ENCODE assay signal across 24 mouse cellular contexts in genomic region chr6:97741427-97741826, GRCm38 (mm10).
DNase-seq lines count a peak whose midpoint lies in the region; ATAC-seq lines count a peak whose summit lies in the region.
"Had no signal": no experiment of that assay in that cellular context is flagged by ENCODE, and none has a peak within 500 bp of the region (broad histone marks: within the 10 kb centered on the region; RNA-seq: fewer than 3 reads in every experiment).

No protein-coding gene starts in this region.

- no peak overlapping the region for H3K4me2 ChIP-seq in hindbrain, embryonic 16.5 days (ENCODE audit: low read length)
- no peak overlapping the region for H3K4me2 ChIP-seq in hindbrain, embryonic 14.5 days (replicated peaks)
- H3K4me2 ChIP-seq: liver, embryonic 11.5 days; lung, embryonic 15.5 days had no signal

- 47% methylated on average over 13 of the region's 13 CpGs for WGBS in hindbrain, embryonic 16.5 days
- 50% methylated on average over 13 of the region's 13 CpGs for WGBS in hindbrain, embryonic 14.5 days
- 63% methylated on average over 13 of the region's 13 CpGs for WGBS in limb, embryonic 10.5 days

- no peaks in the 10 kb centered on the region for H3K9me3 ChIP-seq in hindbrain, embryonic 16.5 days (ENCODE audit: control insufficient read depth, low read length)
- H3K9me3 ChIP-seq in hindbrain, embryonic 14.5 days (ENCODE audit: control insufficient read depth, low read length), result no peaks in the 10 kb centered on the region
- no peaks in the 10 kb centered on the region for H3K9me3 ChIP-seq in limb, embryonic 10.5 days (replicated peaks)
- H3K9me3 ChIP-seq: embryonic facial prominence, embryonic 12.5 days; heart, embryonic 13.5 days; hindbrain, embryonic 15.5 days; kidney, embryonic 15.5 days; limb, embryonic 13.5 days; lung, embryonic 15.5 days had no signal

- peaks cover 5% of the 10 kb centered on the region; the same call in 1 of the 2 replicates for H3K4me1 ChIP-seq in hindbrain, embryonic 16.5 days (ENCODE audit: control insufficient read depth, insufficient read depth, low read depth, low read length)
- 0 out of 2 replicates have a peak, but pooled peaks cover 7% of the 10 kb centered on the region for H3K4me1 ChIP-seq in hindbrain, embryonic 14.5 days (replicated peaks; ENCODE audit: control insufficient read depth, insufficient read depth, low read length)
- peaks cover 16% of the 10 kb centered on the region for H3K4me1 ChIP-seq in limb, embryonic 10.5 days
- H3K4me1 ChIP-seq: embryonic facial prominence, embryonic 12.5 days; lung, embryonic 15.5 days had no signal

- DNase-seq in hindbrain, embryonic 14.5 days (ENCODE audit: low spot score), result no peak
- DNase-seq in ES-CJ7 (ENCODE audit: low read depth, low spot score) (peak; percentile 32), R1 (ENCODE audit: low read depth, low spot score) (peak; percentile 8)
- DNase-seq in limb, embryonic 10.5 days (ENCODE audit: low spot score), result peak; percentile 41
- DNase-seq in left cerebral cortex, postnatal 4 days, result no peak
- no peak for DNase-seq in urinary bladder, adult 2 months (ENCODE audit: low spot score)
- DNase-seq: B cell, adult 2 months; cerebellum, adult 11 months; cerebellum, adult 9-10 months; heart, postnatal 10 days; kidney, adult 18-20 months; kidney, postnatal 25 days; right cerebral cortex, postnatal 25 days; thymus, postnatal 14 days had no signal

- H3K36me3 ChIP-seq in hindbrain, embryonic 16.5 days (ENCODE audit: control insufficient read depth, insufficient read depth, low read length), result no peaks in the 10 kb centered on the region
- no peaks in the 10 kb centered on the region for H3K36me3 ChIP-seq in hindbrain, embryonic 14.5 days (replicated peaks; ENCODE audit: control insufficient read depth, insufficient read depth)
- no peaks in the 10 kb centered on the region for H3K36me3 ChIP-seq in limb, embryonic 10.5 days
- H3K36me3 ChIP-seq: embryonic facial prominence, embryonic 12.5 days; heart, embryonic 13.5 days; hindbrain, embryonic 15.5 days; kidney, embryonic 15.5 days; limb, embryonic 13.5 days; lung, embryonic 15.5 days; neural tube, embryonic 13.5 days had no signal

- no peak overlapping the region for H3K9ac ChIP-seq in hindbrain, embryonic 16.5 days (ENCODE audit: low read depth, low read length)
- H3K9ac ChIP-seq in hindbrain, embryonic 14.5 days, result no peak overlapping the region
- H3K9ac ChIP-seq: embryonic facial prominence, embryonic 12.5 days; heart, embryonic 13.5 days; hindbrain, embryonic 15.5 days; kidney, embryonic 15.5 days; lung, embryonic 15.5 days; neural tube, embryonic 13.5 days had no signal

- H3K4me3 ChIP-seq in hindbrain, embryonic 16.5 days (ENCODE audit: low read length), result no peak overlapping the region
- H3K4me3 ChIP-seq in hindbrain, embryonic 14.5 days (replicated peaks; ENCODE audit: low read length), result no peak overlapping the region
- no peak overlapping the region for H3K4me3 ChIP-seq in limb, embryonic 10.5 days
- H3K4me3 ChIP-seq: embryonic facial prominence, embryonic 12.5 days; heart, embryonic 13.5 days; hindbrain, embryonic 15.5 days; kidney, embryonic 15.5 days; lung, embryonic 15.5 days; neural tube, embryonic 13.5 days had no signal

- intact Hi-C loops in left cerebral cortex, postnatal 4 days (cut with DNase I), result loop anchor here (5.0 kb wide), 2 partner anchors 319 to 464 kb away; no protein-coding TSS in a partner anchor

- 0 out of 2 replicates have a peak, but pooled peaks have one; percentile 34 for ATAC-seq in hindbrain, embryonic 16.5 days
- ATAC-seq in hindbrain, embryonic 14.5 days (ENCODE audit: low FRiP score), result no peak
- ATAC-seq: forebrain, embryonic 14.5 days had no signal

- H3K27ac ChIP-seq in hindbrain, embryonic 16.5 days (ENCODE audit: low read depth, low read length), result no peak overlapping the region
- H3K27ac ChIP-seq in hindbrain, embryonic 14.5 days, result no peak overlapping the region
- H3K27ac ChIP-seq in limb, embryonic 10.5 days, result 0 out of 2 replicates have a peak overlapping the region, but pooled peaks have one; percentile 42
- H3K27ac ChIP-seq: embryonic facial prominence, embryonic 12.5 days; heart, embryonic 13.5 days; hindbrain, embryonic 15.5 days; kidney, embryonic 15.5 days; limb, embryonic 13.5 days; lung, embryonic 15.5 days; neural tube, embryonic 13.5 days had no signal

- H3K27me3 ChIP-seq in hindbrain, embryonic 16.5 days (replicated peaks; ENCODE audit: control insufficient read depth, insufficient read depth, low read length), result 0 out of 2 replicates have a peak, but pooled peaks cover 2% of the 10 kb centered on the region
- H3K27me3 ChIP-seq in hindbrain, embryonic 14.5 days (ENCODE audit: control insufficient read depth, insufficient read depth, low read length), result no peaks in the 10 kb centered on the region
- no peaks in the 10 kb centered on the region for H3K27me3 ChIP-seq in limb, embryonic 10.5 days (ENCODE audit: low read depth, poor library complexity, severe bottlenecking)
- H3K27me3 ChIP-seq: hindbrain, embryonic 15.5 days; lung, embryonic 15.5 days had no signal

Comparison
In these comparisons a context has a peak if more than half of its experiments do, and no peak if none do; other contexts are left out.
1. DNase-seq: peak in ES-CJ7 (single experiment), R1 (single experiment) and limb, embryonic 10.5 days (single experiment); none in hindbrain, embryonic 14.5 days (single experiment), left cerebral cortex, postnatal 4 days (single experiment) and urinary bladder, adult 2 months (single experiment).